Mouse (Mus musculus): ENCODE measurements at regions not wholly inside any gene's neighbourhood (a gene's known extent, or its start where the extent isn't known, plus 50 kb on each side); places are given as distances from the start of the nearest gene placed in this dataset.

DNA sequence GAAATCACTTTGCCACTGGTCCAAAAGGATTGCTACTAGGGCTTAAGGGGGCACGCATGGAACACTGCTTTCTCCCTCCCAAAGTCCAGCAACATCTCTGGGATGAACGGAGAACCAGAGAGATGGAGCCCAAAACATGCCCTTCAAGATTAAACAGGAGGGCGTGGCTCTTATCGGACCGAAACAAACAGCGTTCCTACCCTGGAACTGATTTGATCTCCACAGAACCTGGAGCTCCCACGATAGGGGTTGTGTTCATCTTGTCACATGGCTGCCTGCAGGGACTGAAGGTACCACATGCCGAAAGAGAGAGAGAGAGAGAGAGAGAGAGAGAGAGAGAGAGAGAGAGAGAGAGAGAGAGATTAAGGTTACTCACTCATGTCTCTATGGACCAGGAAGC lies 120.7 kb downstream of the Gm4791 start:
- no peak for TF ChIP-seq CTCF (IDR thresholded peaks at IDR 0.05; ENCODE audit: low read depth)
- TF ChIP-seq EP300 (IDR thresholded peaks at IDR 0.05; ENCODE audit: low read depth) = no peak
